Mouse (Mus musculus) lung, postnatal 0 days (tissue): Measurements from ENCODE around the gene Armh3. TPM values are rescaled to one million over a fixed set of nuclear protein-coding genes. Genes with fewer than 3 reads are reported as not detected.

ENCODE experiments used
- ATAC-seq: fragments of 200-750 bp; cut with Nextera tagmentation; 2 replicates; pipeline ENCODE4 v1.8.0; 2017; ENCODE audit warnings: moderate library complexity
- DNase-seq: peaks from one replicate; pipeline ENCODE4 v3.0.0-alpha.2; 2016; ENCODE audit warnings: low spot score
- H3K27ac ChIP-seq: fragments of 300-500 bp; sonication (generic); 2 replicates; pipeline ENCODE4 v1.5.1; 2014; ENCODE audit warnings: antibody characterized with exemption, mild to moderate bottlenecking, low read length, mixed read lengths
- H3K27me3 ChIP-seq: fragments of 300-500 bp; sonication (generic); replicated peaks from 2 replicates; pipeline ENCODE4 v1.6.1; 2014; ENCODE audit warnings: low read length, mixed read lengths; ENCODE audit not compliant: insufficient read depth
- H3K36me3 ChIP-seq: fragments of 300-500 bp; sonication (generic); 2 replicates; pipeline ENCODE4 v1.6.1; 2014; ENCODE audit warnings: low read length, mixed read lengths; ENCODE audit not compliant: insufficient read depth
- H3K4me1 ChIP-seq: fragments of 300-500 bp; sonication (generic); 2 replicates; pipeline ENCODE4 v1.6.1; 2014; ENCODE audit warnings: antibody characterized with exemption, low read depth, low read length, mixed read lengths; ENCODE audit not compliant: insufficient read depth
- H3K4me2 ChIP-seq: fragments of 300-500 bp; sonication (generic); replicated peaks from 2 replicates; pipeline ENCODE4 v1.6.1; 2014; ENCODE audit warnings: low read depth, mild to moderate bottlenecking, low read length, moderate library complexity, mixed read lengths
- H3K4me3 ChIP-seq: fragments of 300-500 bp; sonication (generic); 2 replicates; pipeline ENCODE4 v1.5.1; 2014; ENCODE audit warnings: low read depth, low read length
- H3K9ac ChIP-seq: fragments of 300-500 bp; sonication (generic); replicated peaks from 2 replicates; pipeline ENCODE4 v1.6.1; 2014; ENCODE audit warnings: low read depth, mild to moderate bottlenecking
- H3K9me3 ChIP-seq: fragments of 300-500 bp; sonication (generic); 2 replicates; pipeline ENCODE4 v1.6.1; 2016; ENCODE audit warnings: low read length, mixed read lengths
- CTCF ChIP-seq: IDR thresholded peaks from 2 replicates; pipeline ENCODE4 v1.5.1; 2016; ENCODE audit warnings: antibody characterized with exemption, mild to moderate bottlenecking
- EP300 ChIP-seq: IDR thresholded peaks from 2 replicates; pipeline ENCODE4 v1.6.1; 2016; ENCODE audit warnings: antibody characterized with exemption, mild to moderate bottlenecking, control low read depth
- WGBS: fragments of 180-500 bp; shearing (Covaris S2); extraction: QIAGEN DNeasy Blood & Tissue Kit; methylation state at CpG from one replicate; pipeline ENCODE4 v1.1.7; 2014; 5-methylcytosine and 5-hydroxymethylcytosine counted together
- polyA plus RNA-seq: library from polyadenylated mRNA; unstranded; fragments of >200 nt; fragmentation: Nextera tagmentation; extraction: Ambion mirVana; gene quantifications from 2 replicates; pipeline ENCODE4 v1.2.1, GENCODE M21; 2015

Armh3 gene
- polyA plus RNA-seq, 1 experiment from 2014 or later = 9.0 TPM

DNA sequence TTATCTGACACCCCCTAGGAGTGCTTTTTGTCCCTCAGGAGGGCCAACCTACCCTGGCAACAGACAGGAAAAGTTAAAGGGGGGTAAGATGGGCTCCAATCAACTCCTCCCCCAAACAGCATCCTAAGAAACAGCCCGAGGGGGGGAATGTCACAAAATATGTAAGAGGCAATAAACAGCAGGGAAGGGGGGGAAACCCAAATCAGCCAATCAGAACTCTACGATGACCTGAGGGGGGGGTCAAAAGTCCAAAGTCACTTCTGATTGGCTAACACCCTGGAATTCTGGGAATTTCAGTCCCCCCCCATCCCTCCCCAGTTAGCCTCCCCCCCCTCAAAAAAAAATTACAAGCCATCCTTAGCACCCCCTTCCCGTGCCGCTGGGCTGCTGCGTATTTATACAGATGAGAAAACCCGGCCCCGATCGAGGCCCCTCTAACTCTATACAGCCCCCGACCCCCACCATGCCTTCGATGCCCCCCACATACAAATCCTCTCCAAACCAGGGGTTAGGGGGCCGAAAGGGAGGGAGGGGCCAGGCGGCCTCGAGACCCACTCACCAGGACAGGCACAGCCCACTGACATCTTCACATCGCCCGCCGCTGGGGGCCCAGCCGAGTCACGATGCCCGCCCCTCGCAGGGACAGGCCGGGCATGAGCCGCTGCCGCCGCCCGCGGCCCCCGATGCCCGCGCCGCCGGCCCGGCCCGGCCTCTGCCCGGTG is 46.1 kb upstream of the Armh3 start, which contains the start of gene Pprc1:
Gene Pprc1, plus strand, starts transcription at position 616 of the 722 bp plus-strand sequence.
- Histone ChIP-seq H3K9ac (peak within 1 kb of the TSS; percentile 86), H3K4me3 (peak within 1 kb of the TSS; percentile 95), H3K27ac (peak within 1 kb of the TSS; percentile 98), H3K4me2 (peak within 1 kb of the TSS; percentile 93), H3K36me3 (no peaks in the 10 kb centered on the region), H3K4me1 (peaks cover 39% of the 10 kb centered on the region; the same call in 1 of the 2 replicates), H3K9me3 (no peaks in the 10 kb centered on the region), H3K27me3 (no peaks in the 10 kb centered on the region)
- TF ChIP-seq EP300 (no peak), CTCF (no peak)
- peak; percentile 88 for DNase-seq
- ATAC-seq = no peak
- 0% methylated on average over 22 of the region's 34 CpGs for WGBS

DNA sequence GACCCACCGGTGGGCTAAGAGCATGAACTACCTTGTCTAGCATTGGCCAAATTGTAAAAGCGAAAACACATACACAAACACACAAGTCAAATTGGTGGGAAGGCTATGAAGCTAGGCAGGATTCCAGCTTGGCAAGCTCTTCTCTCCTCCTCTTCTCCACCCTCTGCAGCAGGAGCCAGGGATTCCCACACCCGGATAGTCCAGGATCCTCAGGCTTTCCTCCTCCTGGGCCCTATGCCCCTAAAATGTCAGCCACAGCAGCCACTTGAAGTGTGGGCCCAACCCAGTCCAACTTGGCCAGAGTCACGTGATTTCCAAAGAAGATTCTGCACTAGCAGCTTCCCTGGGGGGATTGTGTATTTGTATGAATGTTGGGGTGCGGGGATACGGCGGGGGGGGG is 45.1 kb upstream of the Armh3 start:
- no peak for TF ChIP-seq EP300
- no peak for TF ChIP-seq CTCF
- Histone ChIP-seq H3K9me3 (no peaks in the 10 kb centered on the region), H3K4me2 (peak overlapping the region; percentile 93), H3K27ac (peak overlapping the region; percentile 98), H3K36me3 (no peaks in the 10 kb centered on the region), H3K4me1 (peaks cover 42% of the 10 kb centered on the region; the same call in 1 of the 2 replicates), H3K27me3 (no peaks in the 10 kb centered on the region), H3K4me3 (peak overlapping the region; percentile 95), H3K9ac (no peak overlapping the region)
- WGBS = 39% methylated on average over 7 of the region's 7 CpGs
- peak; percentile 30 for DNase-seq
- ATAC-seq = no peak

DNA sequence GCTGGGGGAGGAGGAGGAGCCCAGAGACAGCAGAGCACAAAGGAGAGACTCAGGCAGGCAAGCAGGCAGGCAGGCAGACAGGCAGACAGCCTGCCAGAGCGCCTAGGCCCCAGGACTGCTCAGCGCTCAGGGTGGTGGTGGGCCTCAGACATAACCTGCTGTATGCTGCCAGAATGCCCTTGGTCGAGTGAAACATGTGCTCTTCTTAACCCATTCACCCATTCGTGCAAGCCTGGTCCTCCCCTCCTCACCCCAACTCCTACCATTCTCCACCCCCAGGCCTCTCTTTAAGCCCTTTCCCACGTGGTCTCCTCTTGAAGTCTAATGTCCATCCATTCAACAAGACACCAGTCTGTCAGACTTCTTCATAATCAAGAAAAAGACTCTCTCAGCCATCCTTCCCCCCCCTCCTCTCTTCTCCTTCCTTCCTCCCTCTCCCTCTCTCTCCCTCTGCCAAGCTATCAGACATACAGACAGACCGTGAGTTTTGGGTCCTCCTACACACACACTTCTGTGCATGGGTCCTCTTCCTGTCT is 44.3 kb upstream of the Armh3 start:
- H3K36me3 ChIP-seq = no peaks in the 10 kb centered on the region
- peak overlapping the region; percentile 98 for H3K27ac ChIP-seq
- H3K9ac ChIP-seq = no peak overlapping the region
- peaks cover 50% of the 10 kb centered on the region; the same call in 1 of the 2 replicates for H3K4me1 ChIP-seq
- ATAC-seq (no peak), DNase-seq (peak; percentile 38)
- no peaks in the 10 kb centered on the region for H3K27me3 ChIP-seq
- TF ChIP-seq EP300 (no peak), CTCF (no peak)
- 3% methylated on average over 5 of the region's 6 CpGs for WGBS
- no peaks in the 10 kb centered on the region for H3K9me3 ChIP-seq
- peak overlapping the region; percentile 95; the same call in 1 of the 2 replicates for H3K4me3 ChIP-seq
- H3K4me2 ChIP-seq = peak overlapping the region; percentile 93

DNA sequence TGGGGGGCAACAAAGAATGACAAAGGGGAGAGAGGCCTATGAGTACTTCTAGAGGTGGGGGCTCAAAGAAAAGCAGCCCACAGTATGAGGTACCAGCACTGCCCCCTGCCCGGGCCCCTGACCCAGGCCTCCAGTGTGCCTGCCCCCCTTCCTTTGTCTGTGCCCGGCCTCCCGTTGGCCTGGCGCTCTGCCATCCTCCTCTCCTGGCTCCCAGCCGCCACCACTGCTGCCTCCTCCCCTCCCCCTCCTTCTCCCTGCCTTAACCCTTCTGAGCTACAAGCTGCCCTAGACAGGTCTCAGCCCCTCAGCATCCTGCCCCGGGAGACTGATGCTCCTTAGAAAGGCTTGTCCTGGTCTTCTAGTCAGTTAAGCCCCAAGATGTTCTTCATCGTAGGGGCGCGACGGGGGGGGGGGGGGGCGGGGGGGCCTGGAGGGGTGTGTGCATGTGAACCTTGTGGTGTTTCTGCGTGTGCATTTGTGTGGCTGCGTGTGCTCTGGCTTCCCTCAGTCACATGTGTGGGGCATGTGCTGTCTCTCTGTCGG is 43.7 kb upstream of the Armh3 start:
- Histone ChIP-seq H3K27ac (peak overlapping the region; percentile 66), H3K4me1 (peaks cover 55% of the 10 kb centered on the region; the same call in 1 of the 2 replicates), H3K9ac (0 out of 2 replicates have a peak overlapping the region, but pooled peaks have one; percentile 23), H3K4me3 (peak overlapping the region; percentile 95), H3K4me2 (peak overlapping the region; percentile 93), H3K36me3 (no peaks in the 10 kb centered on the region), H3K27me3 (no peaks in the 10 kb centered on the region), H3K9me3 (no peaks in the 10 kb centered on the region)
- ATAC-seq (no peak), DNase-seq (peak; percentile 92)
- 0% methylated on average over 9 of the region's 14 CpGs for WGBS
- no peak for TF ChIP-seq EP300
- TF ChIP-seq CTCF = no peak

DNA sequence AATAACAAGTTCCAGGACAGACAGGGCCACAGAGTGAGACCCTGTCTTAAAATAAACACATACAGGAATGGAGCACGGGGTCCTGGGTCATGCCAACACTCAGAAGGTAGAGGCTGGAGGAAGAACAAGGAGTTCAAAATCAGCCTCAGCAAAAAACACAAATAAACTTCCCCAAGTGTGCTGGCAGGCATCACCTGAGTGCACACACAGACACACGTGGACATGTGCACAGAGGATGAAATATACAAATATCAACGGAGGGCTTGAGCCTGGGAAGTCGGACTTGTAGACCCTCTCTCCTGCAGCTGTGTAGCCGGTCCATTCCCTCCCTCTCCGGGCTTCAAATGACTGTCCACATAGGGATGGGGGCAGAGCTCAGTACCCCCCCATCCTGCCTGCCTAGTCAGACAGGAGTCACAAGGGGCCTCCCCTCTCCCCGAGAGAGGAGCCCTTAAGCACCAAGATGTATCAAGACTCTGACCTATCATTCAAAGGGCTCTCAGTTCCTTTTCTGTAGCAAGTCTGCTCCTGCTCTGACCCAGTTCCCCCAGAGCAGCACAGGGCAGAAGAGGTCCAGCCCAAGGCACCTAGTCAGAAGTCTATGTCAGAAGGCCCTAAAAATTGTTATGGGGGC is 43.1 kb upstream of the Armh3 start:
- H3K4me2 ChIP-seq = peak overlapping the region; percentile 93
- H3K27ac ChIP-seq = peak overlapping the region; percentile 66
- no peaks in the 10 kb centered on the region for H3K36me3 ChIP-seq
- H3K4me3 ChIP-seq = peak overlapping the region; percentile 95
- DNase-seq (no peak), ATAC-seq (no peak)
- H3K9ac ChIP-seq = 0 out of 2 replicates have a peak overlapping the region, but pooled peaks have one; percentile 23
- H3K9me3 ChIP-seq = no peaks in the 10 kb centered on the region
- TF ChIP-seq EP300 (no peak), CTCF (no peak)
- WGBS = 6% methylated on average over 7 of the region's 7 CpGs
- H3K27me3 ChIP-seq = no peaks in the 10 kb centered on the region
- H3K4me1 ChIP-seq = peaks cover 56% of the 10 kb centered on the region; the same call in 1 of the 2 replicates
